Mouse (Mus musculus): ENCODE results near the gene Lbhd2.

Lbhd2 gene

GRCm38 (mm10) chr12:111432751-111433331 is 26.2 kb downstream of the Lbhd2 start:
- no peak for DNase-seq

- DNase-seq, result no peak
Observed at GRCm38 (mm10) chr12:111434164-111434744, 27.6 kb downstream of the Lbhd2 start.

- DNase-seq, result no peak
Observed at GRCm38 (mm10) chr12:111434745-111435327, 28.2 kb downstream of the Lbhd2 start.

GRCm38 (mm10) chr12:111436170-111436569 is 29.6 kb downstream of the Lbhd2 start:
- no peak for DNase-seq

GRCm38 (mm10) chr12:111436640-111437039 is 30.0 kb downstream of the Lbhd2 start:
- DNase-seq, result no peak

GRCm38 (mm10) chr12:111437222-111437900 is 30.8 kb downstream of the Lbhd2 start:
- DNase-seq, result no peak

GRCm38 (mm10) chr12:111438850-111439249 is 32.2 kb downstream of the Lbhd2 start:
- DNase-seq, result no peak

DNA sequence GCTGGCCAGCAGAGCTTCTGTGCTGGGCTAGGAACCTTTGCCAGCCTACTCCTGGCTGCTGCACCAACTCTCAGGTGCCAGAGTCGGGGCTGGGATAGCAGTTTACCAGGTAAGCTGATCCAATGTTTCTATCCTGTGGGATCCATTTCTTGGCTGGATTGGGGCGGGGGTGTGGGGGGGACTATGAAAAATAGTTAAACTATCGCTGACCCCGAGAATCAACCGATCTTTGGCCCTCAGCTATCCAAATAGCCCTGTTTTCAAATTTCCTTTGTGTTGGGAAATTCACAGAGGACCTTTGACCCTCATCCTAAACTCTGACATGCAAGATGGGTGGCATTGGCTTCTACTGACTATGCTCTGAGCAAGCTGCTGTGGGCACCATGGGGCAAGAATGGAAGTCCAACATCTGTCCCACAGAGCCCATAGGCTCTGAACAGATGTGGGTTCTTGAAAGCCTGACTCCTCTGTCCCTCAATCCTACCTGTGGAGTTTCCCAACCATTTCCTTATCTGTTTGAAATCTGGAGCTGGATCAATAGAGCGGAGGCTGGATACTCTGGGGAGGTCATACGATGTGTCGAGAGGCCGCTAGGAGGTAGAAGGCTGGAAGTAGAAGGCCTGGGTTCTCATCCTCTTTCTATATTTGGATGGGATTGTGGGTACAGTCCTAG is 34.2 kb downstream of the Lbhd2 start:
- DNase-seq, result no peak

- DNase-seq, result no peak
Observed at GRCm38 (mm10) chr12:111441523-111441922, 34.9 kb downstream of the Lbhd2 start.

GRCm38 (mm10) chr12:111442309-111443010 is 35.9 kb downstream of the Lbhd2 start, which contains the start of gene Tnfaip2:
Tnfaip2 (plus strand) TSS chr12:111442469.
- DNase-seq, result no peak

DNA sequence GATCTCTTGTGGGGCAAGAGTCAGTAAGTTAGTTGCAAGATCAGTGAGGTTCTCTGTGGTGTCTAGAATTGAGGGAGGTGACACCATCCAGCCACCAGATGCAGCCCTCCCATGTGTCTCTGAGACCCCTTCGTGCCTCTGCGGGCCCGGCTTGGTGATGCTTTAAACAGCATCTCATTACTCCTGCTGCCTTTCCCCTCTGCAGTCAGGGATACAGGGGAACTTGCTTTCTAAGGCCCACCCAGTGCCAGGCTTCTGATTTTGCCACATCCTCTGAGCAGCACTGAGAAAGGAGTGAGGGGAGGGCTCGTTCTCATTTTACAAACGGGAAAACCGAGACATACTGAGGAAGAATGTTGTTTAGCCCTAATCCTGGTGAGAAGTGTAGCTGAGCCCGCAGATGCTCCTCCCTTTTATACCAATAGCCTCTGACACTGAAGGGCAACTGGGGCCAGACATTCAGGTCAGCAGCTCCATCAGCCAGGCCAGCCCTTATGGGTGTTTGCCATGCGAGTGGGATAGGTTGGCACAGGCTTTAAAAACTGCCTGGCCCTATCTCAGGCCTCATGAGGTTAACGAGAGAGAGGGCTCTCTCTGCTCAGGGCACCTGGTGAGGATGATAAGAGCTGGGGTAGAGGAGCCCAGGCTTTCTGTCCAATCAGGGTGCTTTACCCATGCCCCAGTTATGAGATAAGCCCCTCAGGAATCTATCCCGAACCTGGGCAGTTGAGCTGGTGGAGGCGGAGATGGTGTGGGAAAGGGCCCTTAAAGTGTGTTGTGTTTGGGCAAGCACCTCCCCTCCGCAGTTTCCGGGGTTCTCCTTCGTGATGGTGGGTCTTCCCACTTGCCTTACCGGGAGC is 36.6 kb downstream of the Lbhd2 start:
- no peak for DNase-seq

DNA sequence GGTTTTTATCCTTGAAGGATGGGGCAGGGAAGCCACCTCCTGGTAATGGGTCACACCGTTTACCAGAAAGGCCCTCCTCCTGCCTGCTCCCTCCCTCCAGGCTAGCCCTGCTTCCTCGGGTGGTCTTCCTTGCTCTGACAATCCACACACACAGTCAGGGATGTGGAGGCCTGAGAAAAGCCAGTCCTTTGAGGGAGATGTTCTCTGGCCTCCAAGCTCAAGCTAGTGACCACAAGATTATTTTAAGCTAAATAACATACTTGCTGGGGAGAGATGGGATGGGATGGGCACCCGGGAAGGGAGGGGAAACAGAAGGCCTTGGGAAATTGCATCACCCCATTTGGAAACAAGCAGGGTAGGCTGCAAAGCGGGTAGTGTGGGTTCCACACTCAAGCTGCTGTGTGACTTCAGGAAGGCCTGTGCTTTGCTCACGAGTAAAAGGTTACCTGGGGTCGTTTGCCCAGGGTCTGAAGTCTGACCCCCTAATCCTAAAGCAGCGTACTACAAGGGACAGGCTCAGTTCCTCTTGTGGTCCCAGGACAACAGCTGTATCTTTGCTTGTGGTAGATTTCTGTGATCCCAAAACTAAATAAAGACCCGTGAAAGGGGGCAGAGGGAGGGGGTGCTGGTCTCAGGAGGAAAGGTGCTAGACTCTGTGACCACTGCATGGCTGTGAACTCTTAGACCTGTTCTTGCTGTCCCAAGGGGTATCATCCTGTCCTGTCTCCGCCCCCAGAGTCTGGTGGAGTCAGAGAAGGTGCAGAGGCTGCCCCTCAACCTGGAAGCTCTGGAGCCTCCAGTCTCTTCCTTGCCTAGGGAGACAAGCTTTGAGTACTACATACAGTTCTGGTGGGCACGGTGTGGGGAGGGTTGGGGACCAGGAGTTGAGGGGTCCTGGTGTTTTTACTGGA is 37.6 kb downstream of the Lbhd2 start:
- DNase-seq, result no peak

DNA sequence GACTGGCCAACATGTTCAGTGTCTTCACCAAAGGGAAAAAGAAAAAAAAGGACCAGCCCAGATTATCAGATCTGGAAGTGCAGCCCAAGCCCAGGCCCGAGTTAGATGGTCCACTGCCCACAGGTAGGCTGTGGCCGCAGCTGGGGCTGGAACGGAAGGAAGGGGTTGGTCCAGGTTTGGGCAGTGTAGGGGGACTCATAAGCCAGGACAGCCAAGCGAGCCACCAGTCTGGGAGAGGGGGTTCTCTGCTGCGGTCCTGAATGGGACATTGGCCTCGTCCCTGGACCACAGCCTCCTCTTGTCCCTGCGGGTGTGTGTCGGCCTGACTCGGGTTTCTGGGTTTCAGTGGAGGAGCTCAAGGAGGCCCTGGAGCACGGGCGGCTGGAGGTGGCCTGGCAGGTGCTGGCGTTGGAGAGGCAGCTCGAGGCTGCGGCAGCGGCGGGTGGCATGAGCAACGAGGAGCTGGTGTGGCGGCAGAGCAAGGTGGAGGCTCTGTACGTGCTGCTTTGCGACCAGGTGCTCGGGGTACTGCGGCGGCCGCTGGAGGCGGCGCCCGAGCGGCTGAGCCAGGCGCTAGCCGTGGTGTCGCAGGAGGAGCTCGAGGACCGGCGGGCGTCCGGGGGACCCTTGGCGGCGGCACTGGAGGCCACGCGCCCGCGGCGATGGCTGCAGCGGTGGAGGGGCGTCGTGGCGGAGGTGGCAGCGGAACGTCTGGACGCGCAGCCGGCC is 38.7 kb downstream of the Lbhd2 start:
- DNase-seq, result no peak

GRCm38 (mm10) chr12:111445890-111446613 is 39.4 kb downstream of the Lbhd2 start:
- DNase-seq, result no peak

DNA sequence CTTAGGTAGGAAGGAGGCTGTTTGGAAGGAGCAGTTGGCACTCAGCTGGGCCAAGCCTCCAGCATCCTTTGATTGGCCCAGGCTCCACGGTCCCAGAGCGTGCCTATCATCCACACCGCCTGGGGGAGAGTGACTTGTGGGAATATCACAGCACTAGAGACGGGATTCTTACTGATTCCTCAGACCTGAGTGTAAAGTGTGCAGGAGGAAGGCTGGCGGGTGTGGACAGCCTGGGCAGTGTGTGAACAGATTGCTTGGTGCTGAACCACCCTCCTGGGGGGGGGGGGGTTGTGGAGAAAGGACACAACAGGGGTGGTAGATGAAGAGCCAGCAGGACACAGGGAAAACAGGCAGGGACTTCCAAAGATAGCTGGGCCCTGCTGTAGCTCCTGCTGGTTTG is 40.1 kb downstream of the Lbhd2 start:
- DNase-seq, result no peak

GRCm38 (mm10) chr12:111447350-111447749 is 40.7 kb downstream of the Lbhd2 start:
- no peak for DNase-seq

DNA sequence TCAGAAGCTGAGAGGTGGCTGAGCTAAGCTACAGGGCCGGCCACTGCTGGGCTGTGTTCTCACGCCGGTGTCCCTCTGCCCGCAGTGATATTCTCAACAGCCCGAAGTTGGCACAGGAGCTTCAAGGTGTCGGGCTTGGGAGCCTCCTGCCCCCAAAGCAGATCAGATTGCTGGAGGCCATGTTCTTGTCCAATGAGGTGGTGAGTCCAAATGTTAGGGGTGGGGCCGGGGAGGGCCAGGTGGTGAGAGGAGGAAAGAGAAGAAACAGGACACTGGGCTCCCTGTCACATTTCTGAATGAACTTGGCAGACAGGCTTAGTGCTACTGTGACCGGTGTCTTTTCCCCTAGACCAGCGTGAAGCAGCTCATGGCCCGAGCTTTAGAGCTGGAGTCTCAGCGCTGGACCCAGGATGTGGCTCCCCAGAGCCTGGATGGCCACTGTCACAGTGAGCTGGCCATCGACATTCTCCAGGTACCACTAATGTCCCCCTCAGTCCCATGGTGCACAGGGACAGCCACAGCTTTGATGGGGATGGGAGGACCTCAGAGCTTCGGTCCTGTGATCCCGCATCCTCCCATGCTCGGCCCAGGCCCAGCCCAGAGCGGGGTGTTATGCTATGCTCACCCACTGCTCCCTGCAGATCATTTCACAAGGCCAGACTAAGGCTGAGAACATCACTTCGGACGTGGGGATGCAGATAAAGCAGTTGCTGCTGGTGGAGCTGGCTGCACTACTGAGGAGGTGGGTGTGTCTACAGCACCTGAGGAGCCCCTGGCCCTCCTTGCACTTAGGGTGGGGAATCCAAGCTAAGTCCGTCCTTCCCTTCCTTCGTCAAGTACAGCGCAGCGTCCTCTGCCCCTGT is 41.5 kb downstream of the Lbhd2 start:
- DNase-seq, result no peak

All from cerebellum, adult 9-10 months (tissue).